Mouse (Mus musculus) heart, postnatal 0 days (tissue): Measurements from ENCODE around the gene Spata18. TPM values are rescaled to one million over a fixed set of nuclear protein-coding genes. Genes with fewer than 3 reads are reported as not detected.
A peak's percentile ranks its signal among the peaks of the same experiment; 100 is the strongest.

Experiments
- ATAC-seq: fragments of 200-750 bp; cut with Nextera tagmentation; 2 replicates; pipeline ENCODE4 v1.8.0; 2017; ENCODE audit warnings: low read depth, moderate number of reproducible peaks, moderate library complexity; ENCODE audit not compliant: insufficient read depth
- DNase-seq: peaks from one replicate; pipeline ENCODE4 v3.0.0-alpha.2; 2016; ENCODE audit warnings: low spot score
- H3K27ac ChIP-seq: fragments of 300-500 bp; sonication (generic); 2 replicates; pipeline ENCODE4 v1.5.1; 2014; ENCODE audit warnings: low read depth, mild to moderate bottlenecking
- H3K27me3 ChIP-seq: fragments of 300-500 bp; sonication (generic); 2 replicates; pipeline ENCODE4 v1.6.1; 2014; ENCODE audit warnings: low read length, mixed read lengths; ENCODE audit not compliant: control insufficient read depth, insufficient read depth
- H3K36me3 ChIP-seq: fragments of 300-500 bp; sonication (generic); replicated peaks from 2 replicates; pipeline ENCODE4 v1.6.1; 2014; ENCODE audit warnings: low read length, mixed read lengths; ENCODE audit not compliant: control insufficient read depth, insufficient read depth
- H3K4me1 ChIP-seq: fragments of 300-500 bp; sonication (generic); 2 replicates; pipeline ENCODE4 v1.6.1; 2014; ENCODE audit warnings: antibody characterized with exemption; ENCODE audit not compliant: control insufficient read depth, insufficient read depth
- H3K4me2 ChIP-seq: fragments of 300-500 bp; sonication (generic); 2 replicates; pipeline ENCODE4 v1.6.1; 2014; ENCODE audit warnings: low read depth, mild to moderate bottlenecking, low read length, moderate library complexity
- H3K4me3 ChIP-seq: fragments of 300-500 bp; sonication (generic); 2 replicates; pipeline ENCODE4 v1.5.1; 2014; ENCODE audit warnings: low read depth, low read length
- H3K9ac ChIP-seq: fragments of 300-500 bp; sonication (generic); replicated peaks from 2 replicates; pipeline ENCODE4 v1.6.1; 2014; ENCODE audit warnings: low read depth, low read length, mixed read lengths
- H3K9me3 ChIP-seq: fragments of 300-500 bp; sonication (generic); replicated peaks from 2 replicates; pipeline ENCODE4 v1.6.1; 2016; ENCODE audit warnings: low read length; ENCODE audit not compliant: control insufficient read depth
- CTCF ChIP-seq: IDR thresholded peaks from 2 replicates; pipeline ENCODE4 v1.5.1; 2016; ENCODE audit warnings: antibody characterized with exemption, control low read depth, low read depth
- EP300 ChIP-seq: IDR thresholded peaks from 2 replicates; pipeline ENCODE4 v1.6.1; 2016; ENCODE audit warnings: antibody characterized with exemption, low read depth
- whole genome bisulfite sequencing: fragments of 180-500 bp; shearing (Covaris S2); extraction: QIAGEN DNeasy Blood & Tissue Kit; methylation state at CpG from one replicate; pipeline ENCODE4 v1.1.7; 2014; 5-methylcytosine and 5-hydroxymethylcytosine counted together
- polyA plus RNA-seq: library from polyadenylated mRNA; unstranded; fragments of >200 nt; fragmentation: Nextera tagmentation; extraction: Ambion mirVana; gene quantifications from 2 replicates; pipeline ENCODE4 v1.2.1, GENCODE M21; 2015
- total RNA-seq: library from RNA; depleted of rRNA; stranded (reverse); fragments of >200 nt; gene quantifications from 2 replicates; pipeline ENCODE4 v1.2.3, GENCODE M21; 2014; ENCODE audit warnings: low replicate concordance

The Spata18 gene
- total and polyA plus RNA-seq, 2 experiments from 2014 or later = 0.27 to 0.87 TPM

DNA sequence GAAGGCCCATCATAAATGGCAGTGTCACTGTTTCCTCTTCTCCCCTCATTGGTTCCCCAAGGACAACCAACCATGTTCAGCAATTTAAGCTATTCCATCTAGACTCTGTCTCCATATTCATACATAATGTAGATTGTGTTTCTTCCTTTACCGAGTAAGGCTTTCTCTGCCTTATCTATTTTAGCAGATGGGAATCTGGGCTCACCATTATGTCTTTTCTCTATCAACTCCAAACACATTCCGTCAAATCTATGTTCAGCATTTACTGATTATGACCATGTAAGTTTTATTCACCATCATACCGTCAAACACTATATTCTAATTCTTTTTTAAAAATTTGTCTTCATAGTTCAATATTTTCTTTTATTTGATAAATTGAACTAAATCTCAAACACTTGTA is 10.1 kb upstream of the Spata18 start:
- Histone ChIP-seq H3K27me3 (no peaks in the 10 kb centered on the region), H3K9ac (no peak overlapping the region), H3K4me2 (no peak overlapping the region), H3K36me3 (peaks cover 60% of the 10 kb centered on the region), H3K9me3 (no peaks in the 10 kb centered on the region), H3K4me3 (no peak overlapping the region), H3K27ac (no peak overlapping the region), H3K4me1 (no peaks in the 10 kb centered on the region)
- 87% methylated on average over 3 of the region's 3 CpGs for WGBS
- DNase-seq (no peak), ATAC-seq (no peak)
- TF ChIP-seq CTCF (no peak), EP300 (no peak)

DNA sequence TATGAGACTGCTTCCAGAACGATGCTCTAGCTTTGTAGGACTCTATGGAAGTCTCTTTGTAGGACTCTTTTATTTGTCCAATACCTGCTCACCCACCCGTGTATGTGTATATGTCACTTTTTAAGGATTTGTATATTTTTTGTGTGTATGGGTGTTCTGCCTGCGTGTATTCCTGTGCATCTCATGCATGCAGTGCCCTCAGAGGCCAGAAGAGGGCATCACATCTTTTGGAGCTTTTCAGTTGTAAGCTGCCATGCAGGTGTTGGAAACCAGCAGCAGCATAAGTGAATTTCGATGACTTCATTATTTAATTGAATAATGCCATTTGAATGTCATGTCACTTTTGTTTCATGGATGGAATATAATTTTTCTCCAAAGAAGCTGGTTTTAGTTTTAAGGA is 9.1 kb upstream of the Spata18 start:
- WGBS = 84% methylated on average over 4 of the region's 4 CpGs

DNA sequence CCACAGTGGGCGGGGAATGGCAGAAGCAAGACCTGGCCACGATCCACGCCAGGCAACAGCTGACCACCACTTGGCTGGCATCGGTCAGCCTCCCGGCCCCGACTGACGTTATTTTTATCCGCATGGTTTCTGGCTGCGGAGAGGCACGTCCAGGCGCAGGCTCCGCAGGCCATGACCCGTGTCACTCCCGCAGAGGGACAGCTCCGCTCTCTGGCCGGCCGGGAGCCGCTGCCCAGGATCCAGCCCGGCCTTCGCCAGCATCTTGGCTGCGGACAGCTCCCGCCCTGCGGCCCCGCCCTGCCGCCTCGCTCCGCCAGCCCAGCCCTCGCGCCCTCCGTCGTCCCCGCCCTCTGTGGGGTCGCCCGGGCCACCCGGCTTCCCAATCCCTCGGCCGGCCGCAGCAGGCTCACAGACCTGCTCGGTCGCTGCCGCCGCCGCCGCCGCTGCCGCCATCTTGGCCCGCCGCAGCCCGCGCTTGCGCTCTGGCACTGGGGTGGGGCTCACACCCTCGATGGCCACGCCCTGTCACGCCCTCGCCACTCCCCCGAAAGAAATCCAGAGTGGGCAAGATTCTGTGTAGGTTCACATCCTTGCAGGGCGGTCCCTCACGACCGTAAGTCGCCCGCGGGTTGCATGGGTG is 3.8 kb upstream of the Spata18 start, which contains the start of gene Sgcb:
TSS of gene Sgcb (minus strand) at position 530 of the 640 bp plus-strand sequence.
- Histone ChIP-seq H3K27me3 (peaks cover 40% of the 10 kb centered on the region), H3K36me3 (peaks cover 16% of the 10 kb centered on the region; the same call in 1 of the 2 replicates)
- peak; percentile 90 for ATAC-seq

More for the DNA sequence above, 9.1 kb upstream of the Spata18 start:
- peaks cover 51% of the 10 kb centered on the region for H3K36me3 ChIP-seq
- no peak overlapping the region for H3K4me3 ChIP-seq
- H3K4me2 ChIP-seq = no peak overlapping the region
- TF ChIP-seq CTCF (peak; percentile 52), EP300 (no peak)
- no peak for DNase-seq
- H3K9ac ChIP-seq = no peak overlapping the region
- no peak overlapping the region for H3K27ac ChIP-seq
- no peaks in the 10 kb centered on the region for H3K27me3 ChIP-seq
- H3K9me3 ChIP-seq = no peaks in the 10 kb centered on the region
- H3K4me1 ChIP-seq = 0 out of 2 replicates have a peak, but pooled peaks cover 7% of the 10 kb centered on the region
- no peak for ATAC-seq

DNA sequence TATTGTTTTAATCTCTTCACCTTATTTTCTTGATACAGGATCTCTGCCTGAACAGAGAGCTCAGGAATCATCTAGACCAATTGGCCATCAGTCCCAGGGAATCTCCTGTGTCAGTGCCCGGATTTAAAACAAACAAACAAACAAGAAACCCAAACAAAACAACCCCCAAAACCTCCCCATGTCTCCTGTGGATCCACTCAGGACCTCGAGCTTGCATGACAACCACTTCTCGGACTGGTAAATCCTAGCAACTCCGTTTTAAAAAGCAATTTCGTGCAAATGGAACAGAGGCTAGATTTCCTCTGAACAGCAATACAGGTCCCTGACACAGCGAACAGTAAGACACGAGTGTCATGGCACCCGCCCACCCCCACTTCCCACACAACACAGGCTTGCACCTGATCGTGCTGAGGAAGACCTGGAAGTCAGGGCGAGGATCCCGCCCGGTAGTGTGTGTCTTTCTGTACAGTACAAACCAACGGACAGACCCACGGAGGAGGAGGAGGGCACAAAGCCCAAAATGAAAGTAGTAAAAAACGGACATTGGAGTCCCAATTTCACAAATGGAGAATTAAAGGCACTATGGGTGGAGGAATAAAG is 714 bp upstream of the Spata18 start:
- ATAC-seq (no peak), DNase-seq (no peak)
- H3K4me2 ChIP-seq = peak overlapping the region; percentile 97
- TF ChIP-seq EP300 (no peak), CTCF (no peak)
- WGBS = 1% methylated on average over 15 of the region's 15 CpGs
- H3K27me3 ChIP-seq = peaks cover 55% of the 10 kb centered on the region
- no peaks in the 10 kb centered on the region for H3K36me3 ChIP-seq
- peaks cover 7% of the 10 kb centered on the region; the same call in 1 of the 2 replicates for H3K4me1 ChIP-seq
- H3K4me3 ChIP-seq = peak overlapping the region; percentile 62
- H3K9me3 ChIP-seq = no peaks in the 10 kb centered on the region
- H3K9ac ChIP-seq = peak overlapping the region; percentile 39
- no peak overlapping the region for H3K27ac ChIP-seq

More for the DNA sequence above, 3.8 kb upstream of the Spata18 start, which contains the start of gene Sgcb:
- TF ChIP-seq CTCF (no peak), EP300 (no peak)
- peaks cover 7% of the 10 kb centered on the region; the same call in 1 of the 2 replicates for H3K4me1 ChIP-seq
- peak within 1 kb of the TSS; percentile 73 for H3K9ac ChIP-seq
- H3K9me3 ChIP-seq = no peaks in the 10 kb centered on the region
- peak within 1 kb of the TSS; percentile 67 for H3K4me2 ChIP-seq
- DNase-seq = peak; percentile 76
- H3K4me3 ChIP-seq = peak within 1 kb of the TSS; percentile 77
- H3K27ac ChIP-seq = peak within 1 kb of the TSS; percentile 94
- WGBS = under 1% methylated on average over 56 of the region's 62 CpGs

DNA sequence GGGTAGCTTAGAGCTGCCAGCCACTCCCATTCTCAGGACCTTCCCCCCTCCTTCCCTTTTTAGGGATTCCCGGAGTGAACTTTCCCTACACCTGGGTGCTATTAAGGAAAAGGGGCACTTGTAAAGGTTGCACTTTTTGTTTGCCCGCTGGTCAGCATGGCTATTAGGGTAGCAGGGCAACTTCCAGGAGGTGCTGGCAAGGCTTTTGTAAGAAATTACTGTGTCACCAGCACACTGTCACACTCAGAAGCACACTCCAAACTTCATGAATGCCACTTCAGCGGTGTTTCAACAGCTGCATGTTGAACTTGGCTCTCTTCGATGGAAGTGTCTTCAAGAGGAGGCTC is 649 bp downstream of the Spata18 start:
- H3K27me3 ChIP-seq = peaks cover 55% of the 10 kb centered on the region
- peak overlapping the region; percentile 62 for H3K4me3 ChIP-seq
- no peaks in the 10 kb centered on the region for H3K36me3 ChIP-seq
- no peak for DNase-seq
- 4% methylated on average over 4 of the region's 4 CpGs for WGBS
- H3K4me2 ChIP-seq = peak overlapping the region; percentile 97
- peak overlapping the region; percentile 39; the same call in 1 of the 2 replicates for H3K9ac ChIP-seq
- no peak overlapping the region for H3K27ac ChIP-seq
- peaks cover 2% of the 10 kb centered on the region; the same call in 1 of the 2 replicates for H3K4me1 ChIP-seq
- no peaks in the 10 kb centered on the region for H3K9me3 ChIP-seq
- no peak for TF ChIP-seq EP300
- no peak for ATAC-seq
